Mouse (Mus musculus) brain, adult 2 months (tissue): ENCODE results near the gene Gm12830.

ENCODE experiments used
- DNase-seq: peaks from one replicate; pipeline ENCODE4 v3.0.0; 2011; ENCODE audit warnings: low read depth, low spot score

Gm12830 gene

DNA sequence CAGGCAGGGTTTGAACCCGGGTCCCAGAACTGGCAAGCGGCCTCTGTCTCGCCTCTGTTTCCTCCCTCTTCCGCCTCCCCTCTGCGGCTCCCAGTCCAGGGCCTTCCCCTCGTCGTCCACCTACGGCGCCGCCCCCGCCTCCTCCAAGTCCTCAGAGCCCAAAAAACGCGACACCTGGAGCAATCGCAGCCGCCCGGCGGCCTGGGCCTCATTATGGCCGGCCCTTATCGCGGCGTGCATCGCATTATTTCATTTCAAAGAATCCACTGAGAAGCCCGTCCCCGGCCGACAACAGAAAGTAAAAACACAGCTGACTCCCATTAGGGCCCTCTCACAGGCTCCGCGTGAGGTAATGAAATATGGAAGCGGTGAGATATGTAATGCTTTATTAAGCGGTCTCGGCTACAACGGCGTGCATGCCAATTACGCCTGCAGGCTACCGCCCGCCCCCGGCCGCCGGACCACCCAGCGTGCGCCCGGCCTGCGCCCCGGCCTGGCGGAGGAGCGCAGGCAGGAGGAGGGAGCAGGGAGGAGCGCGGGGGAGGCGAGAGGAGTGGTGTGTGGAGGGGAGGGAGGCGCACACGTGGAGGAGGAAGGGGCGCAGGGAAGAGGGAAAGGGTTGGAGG is at the start of gene Gm12830:
Gm12830 (plus strand) TSS at position 156 of the 626 bp plus-strand sequence.
- peak; percentile 42 for DNase-seq

DNA sequence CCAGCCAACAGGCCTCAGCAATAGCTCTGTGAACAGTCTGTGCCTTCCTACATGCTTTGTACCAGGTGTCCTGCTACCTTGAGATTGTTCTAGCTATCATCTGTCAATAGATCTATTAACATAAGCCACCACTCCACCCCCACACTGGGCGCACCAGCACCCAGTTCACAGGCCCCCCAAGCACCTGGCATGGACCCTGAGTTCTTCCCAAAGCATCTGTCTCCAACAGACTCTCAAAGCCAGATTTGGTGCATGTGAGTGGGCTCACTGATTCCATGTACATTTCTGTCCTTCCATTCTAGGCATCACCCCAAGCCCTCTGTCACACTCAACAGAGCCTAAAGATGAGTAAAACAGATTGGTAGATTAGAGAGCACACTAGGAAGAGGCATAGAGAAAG is 48.2 kb upstream of the Gm12830 start:
- DNase-seq = peak; percentile 7

DNA sequence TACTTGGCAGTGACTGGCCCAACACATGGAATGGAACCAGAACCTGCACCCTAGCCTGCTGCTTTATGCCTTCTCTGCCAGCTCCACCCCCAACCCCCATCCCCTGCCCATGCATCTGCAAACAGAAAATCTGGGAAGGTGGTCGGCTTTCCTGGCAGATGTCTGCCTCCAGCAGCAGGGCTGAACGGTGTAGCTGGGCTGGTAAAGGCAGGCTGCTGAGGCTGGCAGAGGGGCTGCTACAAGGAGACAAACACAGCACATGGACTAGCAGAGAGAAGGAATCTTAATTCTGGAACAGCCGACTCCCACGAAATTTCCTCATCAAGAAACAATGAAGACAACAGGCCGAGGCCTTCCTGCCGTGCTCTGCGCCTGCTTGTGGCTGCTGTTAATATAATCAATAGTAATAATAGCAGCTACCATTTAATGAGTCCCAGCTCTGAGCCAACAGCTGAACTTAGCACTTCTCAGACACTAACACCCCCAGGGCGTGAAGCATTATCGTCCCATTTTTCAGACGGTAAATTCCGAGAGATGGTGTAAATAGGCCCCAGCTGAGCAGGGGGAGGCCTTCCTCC is 43.8 kb upstream of the Gm12830 start:
- DNase-seq = no peak

DNA sequence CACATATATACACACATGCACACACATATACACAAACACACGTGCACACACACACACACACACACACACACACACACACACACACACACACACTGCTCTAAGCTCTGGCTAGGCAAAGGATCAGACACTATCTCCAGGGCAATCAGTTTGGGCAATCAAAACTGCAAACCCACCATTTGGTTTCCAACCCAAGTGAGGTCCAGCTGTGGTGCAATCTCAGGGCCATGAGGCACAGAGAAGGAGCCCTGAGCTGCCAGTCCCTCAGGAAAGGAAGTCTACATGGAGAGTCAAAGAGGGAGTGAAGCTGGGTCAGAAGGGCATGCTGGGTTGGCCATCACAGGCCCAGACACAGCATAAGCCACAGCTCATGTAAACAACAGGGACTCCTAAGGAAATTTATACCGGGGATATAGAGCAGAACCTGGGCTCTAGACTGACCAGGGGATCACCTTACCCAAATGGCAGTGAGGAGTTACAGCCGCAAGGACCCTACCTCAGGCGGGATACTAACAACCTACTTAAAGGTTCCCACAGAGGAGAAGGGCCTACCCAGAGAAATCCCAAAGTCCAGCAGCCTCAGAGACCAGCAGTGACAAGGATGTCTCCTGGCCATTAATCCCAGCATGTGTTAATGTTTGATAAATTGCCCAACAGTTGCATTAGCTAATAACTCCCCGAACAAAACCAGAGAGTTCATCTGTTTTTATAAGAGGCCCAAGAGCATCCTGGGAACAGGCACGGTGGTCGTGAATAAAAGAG is 42.6 kb upstream of the Gm12830 start:
- DNase-seq = no peak

DNA sequence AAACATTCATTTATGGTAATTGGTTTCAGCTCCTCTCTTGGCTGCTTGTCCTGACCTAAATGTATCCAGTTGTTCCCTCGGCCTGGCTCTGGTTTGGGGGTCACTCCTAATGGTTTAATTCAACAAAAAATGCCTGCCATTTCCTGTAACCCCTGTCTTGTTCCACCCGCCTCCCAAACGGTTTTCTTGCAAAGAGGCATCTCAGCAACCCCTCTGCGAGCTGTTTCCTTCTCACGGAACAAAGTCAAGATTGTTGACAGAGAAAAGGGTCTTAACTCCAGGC is 42.1 kb upstream of the Gm12830 start:
- DNase-seq = no peak

DNA sequence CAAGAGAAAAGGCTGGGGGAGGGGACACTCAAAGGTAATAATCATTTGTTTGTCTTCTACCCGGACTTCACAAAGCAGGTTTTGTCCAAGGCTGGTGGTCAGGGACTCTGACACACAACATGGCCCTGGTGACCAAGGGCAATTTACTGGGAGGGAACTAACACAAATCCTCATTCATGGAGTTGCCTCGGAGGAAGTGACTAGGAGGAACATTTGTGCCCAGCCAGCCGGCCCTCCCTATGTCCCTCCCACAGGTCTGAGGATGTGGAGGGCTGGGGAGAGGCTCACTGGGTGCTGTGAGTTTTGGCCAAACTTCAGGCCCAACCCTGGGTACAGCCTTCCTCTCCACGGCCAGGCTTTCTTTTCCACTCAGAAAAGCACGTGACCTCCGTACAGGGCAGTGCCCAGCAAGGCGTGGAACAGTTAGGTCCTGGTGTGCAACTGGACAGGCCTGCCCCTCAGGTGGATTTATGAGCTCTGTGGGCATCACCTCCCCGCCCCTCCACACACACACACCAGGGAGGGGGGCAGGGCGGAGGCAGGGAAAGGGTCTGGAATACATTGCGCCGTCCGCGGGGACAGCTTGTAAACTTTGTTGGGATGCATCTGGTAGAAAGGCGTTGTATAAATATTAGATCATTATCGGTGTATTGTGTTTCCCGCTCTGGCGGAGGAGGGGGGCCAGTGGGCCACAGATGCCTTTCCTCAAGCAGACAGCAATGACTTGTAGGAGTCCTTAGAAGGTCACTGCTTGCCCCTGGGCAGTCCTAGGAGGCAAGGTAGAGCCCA is 41.6 kb upstream of the Gm12830 start:
- peak; percentile 10 for DNase-seq

DNA sequence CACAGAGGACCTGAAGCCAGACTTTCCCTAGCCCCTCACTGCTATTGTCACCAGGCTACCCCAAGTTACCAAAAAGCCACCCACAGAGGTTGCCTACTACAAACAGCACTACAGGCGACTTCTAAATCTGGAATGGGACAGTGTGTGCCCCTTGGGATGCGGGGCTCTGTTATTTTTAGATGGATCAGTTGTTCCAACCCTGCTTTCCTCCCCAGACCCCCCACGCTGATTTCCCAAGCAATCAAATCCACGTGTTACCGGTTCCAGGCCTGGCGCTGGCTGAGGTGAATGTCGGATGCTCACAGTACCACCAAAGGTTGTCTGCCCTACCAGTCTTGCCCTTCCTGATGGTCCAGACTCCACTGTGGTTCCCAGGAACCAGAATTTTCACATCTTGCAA is 38.7 kb upstream of the Gm12830 start:
- DNase-seq = no peak

DNA sequence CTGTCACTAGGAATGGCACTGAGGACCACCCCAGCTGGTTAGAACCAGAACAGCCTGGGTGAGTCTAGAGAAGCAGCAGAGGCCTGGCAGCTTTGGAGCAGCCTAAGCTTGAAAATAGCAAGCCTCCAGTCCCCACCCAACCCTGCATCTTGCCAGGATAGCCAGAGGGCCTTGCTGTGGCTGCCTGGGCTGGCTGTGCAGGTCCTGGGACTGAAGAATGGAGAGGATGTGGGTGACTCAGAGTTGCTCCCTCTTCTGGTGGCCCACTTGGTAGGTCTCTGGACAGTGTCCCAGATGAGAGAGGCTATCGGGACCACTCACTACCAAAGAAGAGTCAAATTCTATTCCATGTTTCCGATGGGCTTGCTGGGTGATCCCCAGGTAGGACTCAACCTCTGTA is 36.8 kb upstream of the Gm12830 start:
- no peak for DNase-seq

DNA sequence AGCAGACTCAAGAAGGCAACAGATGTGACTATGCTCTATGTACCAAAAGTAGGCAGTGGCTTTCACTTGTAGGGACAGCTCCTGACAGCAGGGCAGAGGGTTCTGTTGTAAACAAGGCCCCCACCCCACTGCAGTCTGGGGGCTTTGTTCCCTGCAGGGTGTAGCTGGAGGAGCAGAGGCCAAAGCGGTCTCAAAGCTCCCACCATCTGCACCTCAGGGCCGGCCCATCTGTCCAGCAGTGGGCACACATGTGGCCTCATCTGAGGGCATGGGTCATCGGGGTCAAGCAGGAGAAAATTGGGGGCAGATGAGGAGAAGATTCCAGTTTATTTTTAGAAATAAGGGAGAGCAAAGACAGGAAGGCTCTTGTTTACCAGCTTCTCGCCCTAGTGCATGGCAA is 32.7 kb upstream of the Gm12830 start:
- DNase-seq = no peak

DNA sequence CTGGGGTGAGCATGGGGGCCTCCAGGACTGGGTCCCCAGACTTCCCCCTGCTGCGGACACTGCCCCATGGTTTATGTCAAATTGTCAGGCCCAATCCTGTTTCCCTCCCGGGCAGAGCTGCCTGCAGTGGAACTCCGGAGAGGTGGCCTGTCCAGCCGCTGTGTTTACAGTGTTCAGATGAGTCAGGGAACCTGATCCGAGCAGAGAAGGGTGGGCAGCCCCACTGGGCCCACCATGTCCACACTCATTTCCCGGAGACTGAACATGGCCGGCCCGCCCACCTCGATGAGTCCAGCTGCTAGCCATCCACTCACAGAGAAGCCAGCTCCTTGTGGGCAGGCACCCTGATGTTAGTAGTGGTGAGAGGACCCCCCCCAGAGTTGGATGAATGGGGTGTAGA is 29.9 kb upstream of the Gm12830 start:
- DNase-seq = no peak

DNA sequence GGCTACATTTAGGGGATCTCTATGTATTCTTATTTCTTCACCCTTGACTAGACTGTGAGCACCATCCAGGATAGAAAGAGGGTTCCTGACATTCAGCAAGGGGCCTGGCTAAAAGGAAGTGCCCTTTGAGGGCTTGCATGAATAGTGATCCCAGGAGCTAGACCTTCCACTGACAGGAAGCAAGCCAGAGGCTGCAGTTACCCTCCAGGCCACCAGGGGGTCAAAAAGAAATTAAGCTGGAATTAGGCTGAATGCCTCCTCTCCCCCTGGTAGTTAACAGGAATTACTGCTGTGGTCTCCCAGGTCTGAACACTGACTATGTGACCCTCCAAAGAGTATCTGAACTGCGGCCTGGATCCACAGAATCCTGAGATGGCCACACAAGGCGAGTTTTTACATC is 27.7 kb upstream of the Gm12830 start:
- DNase-seq = no peak

DNA sequence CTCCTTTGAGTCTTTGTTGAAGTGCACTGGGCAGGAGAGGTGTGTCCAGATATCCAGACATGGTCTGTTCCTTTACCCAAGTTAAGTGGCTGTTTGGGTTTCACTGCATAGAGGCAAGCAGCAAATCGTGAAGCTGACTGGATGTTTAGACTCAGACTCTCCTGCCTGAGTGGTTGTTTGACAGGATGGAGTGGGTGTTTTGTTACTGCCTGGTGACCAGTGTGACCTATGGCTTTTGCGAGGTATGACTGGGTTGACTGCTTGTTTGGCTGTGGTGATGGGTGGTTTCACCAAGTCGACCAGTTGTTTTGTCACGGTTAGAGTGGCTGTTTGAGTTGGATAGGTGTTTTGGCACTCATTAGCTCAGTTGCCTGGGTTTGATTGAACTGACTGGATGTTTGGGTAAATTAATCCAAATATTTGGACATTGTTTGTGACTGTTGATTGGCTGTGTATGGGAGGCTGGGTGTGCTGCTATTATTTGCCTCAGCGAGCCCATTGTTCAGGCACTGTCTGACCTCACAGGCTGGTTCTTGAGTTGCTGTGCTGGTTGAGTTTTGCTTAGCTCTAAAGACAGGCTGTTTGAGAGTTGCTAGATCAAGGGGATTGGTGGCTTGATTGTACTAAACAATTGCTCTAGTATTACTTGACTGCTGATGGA is 24.1 kb upstream of the Gm12830 start:
- no peak for DNase-seq

DNA sequence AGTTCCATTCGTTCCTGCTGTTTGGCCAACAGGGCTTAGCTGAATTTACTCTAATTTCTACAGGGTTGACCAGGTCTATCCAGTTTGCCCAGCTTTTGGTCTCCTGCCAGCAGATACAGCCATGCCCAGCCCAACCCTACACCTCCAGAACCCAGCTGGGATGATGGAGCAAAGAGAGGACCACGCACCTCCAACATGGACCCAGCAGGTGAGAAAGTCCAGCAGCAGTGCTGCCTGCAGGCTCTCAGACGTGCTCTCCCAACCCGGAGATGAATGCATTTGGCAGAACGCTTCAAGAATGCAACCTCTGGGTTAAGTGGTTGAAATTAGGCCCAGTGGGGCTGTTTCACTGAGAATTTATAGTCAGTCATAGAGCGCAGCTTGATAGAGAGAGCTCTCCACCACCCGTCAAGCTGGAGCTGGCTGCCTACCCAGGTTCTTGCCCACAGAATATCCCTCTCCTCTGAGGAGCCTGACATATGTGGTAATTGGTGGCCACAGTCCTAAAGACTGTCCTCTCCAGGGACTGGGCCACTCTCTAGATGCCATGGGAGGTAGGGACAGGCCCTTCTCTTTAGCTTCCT is 23.4 kb upstream of the Gm12830 start:
- DNase-seq = no peak

DNA sequence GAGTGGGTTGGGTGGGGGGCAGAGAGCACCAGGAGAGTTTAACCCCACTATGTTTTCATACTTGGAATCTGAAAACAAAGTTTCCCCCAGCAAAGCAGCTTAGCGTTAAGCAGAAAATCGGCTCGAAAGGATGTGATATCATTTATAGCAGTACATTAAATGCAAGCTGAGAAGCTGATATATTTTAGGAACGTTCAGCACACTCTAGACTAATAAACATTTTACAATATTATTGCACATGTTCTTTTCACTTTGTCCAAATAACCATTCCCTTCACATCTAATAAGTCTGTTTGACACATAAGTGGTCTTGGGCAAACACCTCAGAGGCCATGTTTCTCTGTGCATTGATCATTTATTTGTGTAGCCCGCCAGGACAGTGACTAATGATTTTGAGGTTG is 17.4 kb upstream of the Gm12830 start:
- DNase-seq = no peak

DNA sequence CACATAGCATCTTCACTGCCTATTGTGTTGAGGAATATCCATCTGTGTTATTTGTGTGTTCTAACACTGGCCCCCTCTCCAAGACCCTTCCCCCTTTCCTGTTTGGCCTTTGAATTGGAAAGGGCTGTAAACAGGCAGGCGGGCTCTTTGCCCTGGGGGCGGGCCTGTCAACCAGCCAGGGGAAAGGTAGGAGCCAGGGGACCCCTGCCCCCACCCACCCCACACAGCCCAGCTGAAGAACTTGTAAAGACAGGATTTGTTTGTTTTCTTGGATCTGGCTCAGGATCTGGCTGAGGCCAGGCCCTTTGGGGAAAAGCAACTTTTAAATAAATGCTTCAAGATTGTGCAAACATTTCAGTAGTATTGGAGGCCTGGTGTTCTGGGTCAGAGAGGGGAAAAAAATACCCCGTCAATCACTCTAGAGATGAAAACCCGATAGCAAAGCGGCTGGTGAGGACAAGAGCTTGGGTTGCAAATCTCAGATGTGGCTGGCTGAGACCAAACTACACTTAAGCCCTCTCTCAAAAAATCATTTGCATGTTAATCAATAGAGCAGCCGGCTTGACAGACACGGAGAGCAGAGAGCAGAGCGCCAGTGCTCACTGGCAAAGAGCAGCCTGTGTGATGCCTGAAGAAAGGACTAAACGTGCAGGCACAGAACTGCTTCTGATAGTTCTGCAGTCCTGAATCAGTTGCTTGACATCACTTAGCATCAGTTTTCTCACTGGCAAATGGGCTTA is 2.4 kb upstream of the Gm12830 start:
- no peak for DNase-seq

DNA sequence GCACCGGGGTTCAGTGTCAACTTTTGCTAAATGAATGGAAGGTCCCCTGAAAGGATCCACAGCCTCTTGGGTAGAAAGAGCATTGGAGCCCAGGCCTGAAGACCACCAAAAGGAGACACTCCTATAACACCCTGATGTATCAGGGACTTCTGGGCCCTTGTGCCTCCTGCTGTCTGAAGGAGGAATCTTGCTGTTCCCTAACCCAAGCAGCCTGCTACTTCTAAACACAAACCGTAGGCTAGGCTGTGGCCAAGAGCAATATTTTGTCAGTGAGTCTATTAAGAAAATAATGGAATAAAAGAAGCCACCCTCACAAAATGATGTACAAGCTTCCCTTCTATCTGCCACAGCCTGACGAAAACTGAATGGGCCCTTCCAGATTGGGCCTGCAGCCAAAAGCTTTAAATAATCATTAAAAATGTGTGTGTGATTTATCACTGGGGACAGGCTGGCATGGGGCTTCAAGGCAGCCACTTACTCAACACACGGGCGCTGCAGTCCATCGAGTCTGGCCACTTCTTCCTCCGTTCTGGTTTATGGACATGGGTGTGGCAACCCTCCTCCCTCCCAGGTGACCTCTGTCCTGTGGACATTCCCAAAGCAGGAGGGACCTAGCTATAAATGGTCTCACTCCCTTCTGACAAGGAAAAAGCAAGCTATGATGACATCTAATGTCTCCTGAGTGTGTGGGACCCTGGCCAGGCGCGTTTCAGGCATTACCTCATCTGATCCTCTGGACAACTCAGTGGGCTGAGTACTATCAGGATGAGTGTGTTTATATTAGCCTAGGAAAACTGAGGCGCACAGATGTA is 13.5 kb downstream of the Gm12830 start:
- no peak for DNase-seq

DNA sequence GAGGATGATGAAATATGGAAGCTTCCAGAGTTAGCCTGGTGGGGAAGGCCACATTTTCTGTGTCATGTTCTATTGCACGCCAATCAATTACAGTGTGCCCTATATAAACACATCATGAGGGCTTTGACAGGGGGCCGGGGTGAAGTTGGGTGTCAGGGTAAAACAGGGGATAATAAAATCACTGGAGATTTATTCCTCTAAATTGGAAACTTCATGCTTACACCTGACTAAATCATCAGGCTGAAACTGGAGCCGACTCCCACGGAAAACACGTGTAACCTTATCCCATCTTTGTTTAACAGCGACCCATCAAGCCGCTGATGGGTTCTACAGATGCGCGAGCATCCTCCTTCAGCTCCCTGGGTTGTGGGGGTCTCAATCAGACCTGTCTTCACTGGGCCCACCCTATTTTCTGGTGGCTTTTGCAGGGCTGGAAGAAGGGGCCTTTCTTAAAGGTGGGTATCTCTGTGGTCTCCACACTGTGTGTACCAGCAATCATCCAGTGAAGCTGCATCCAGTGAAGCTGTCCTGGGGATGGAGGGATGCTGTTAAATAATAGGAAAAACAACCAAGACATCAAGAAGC is 19.9 kb downstream of the Gm12830 start:
- no peak for DNase-seq

DNA sequence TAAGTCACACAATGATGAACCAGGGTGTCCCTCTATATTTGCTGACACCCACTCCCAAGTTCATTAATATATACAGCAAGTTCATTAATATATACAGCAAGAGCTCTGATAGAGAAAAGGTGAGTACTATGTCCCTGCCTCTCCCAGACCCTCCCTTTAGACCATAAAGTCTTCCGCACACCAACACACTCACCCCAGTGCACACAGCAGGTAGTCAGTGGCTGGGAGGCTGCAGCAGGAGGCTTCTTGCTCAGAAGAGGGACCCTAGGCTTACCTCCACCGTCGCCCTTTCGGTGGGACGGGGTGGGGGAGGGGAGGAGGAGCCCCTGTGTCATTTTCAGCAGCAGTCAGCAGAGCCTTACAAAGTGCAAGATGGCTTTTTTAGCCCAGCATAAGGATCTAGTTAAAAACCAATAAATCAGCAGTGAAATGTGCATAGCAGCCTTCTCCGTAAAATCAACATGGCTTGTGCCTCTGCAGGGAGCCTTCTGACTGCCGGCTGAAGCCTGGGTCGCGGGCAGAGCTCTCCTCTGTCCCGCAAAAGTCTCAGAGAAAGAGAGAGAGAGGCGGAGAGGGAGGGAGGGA is 20.9 kb downstream of the Gm12830 start:
- DNase-seq = no peak

DNA sequence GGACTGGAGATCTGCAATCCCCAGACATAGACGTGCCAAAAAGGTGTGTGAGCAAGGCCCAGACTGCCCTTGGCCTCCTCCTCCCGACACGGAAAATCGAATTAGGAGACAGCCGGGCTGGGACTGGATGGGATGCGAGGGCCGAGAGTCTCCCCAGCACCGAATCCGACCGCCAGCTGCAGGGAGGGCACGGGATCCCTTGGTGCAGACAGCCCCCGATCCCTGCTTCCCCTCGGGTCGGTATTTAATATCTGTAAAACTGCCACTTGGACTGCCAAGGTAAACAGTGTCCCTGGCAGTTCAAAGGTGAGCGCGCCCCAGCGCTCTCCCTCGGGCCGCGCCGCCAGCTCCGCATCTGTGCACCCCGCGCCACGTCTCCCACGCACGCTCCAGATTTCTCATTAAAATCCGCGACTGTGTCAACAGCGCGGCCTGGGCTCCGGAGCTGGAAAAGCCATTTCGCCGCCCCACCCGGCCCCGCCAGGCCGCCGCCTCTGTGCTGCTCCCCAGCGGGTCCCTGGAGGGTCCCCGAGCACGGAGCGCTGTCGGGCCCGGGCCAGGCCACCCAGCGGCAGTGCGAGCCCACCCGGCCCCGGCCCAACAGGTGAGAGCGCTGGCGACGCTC is 21.7 kb downstream of the Gm12830 start:
- no peak for DNase-seq
